Mouse (Mus musculus) neutrophil, adult 59 days (primary cell): Measurements from ENCODE around the gene Prps2. TPM values are rescaled to one million over a fixed set of nuclear protein-coding genes. Genes with fewer than 3 reads are reported as not detected.

Experiments
- total RNA-seq, 2 experiments: library from RNA; stranded (reverse); gene quantifications; 1 replicate in 1 of 2; 2 replicates in 1 of 2; pipeline ENCODE4 v1.2.4; 2023

The Prps2 gene
- total RNA-seq: 10 to 100 TPM; 10.4 to 11.6 TPM

DNA sequence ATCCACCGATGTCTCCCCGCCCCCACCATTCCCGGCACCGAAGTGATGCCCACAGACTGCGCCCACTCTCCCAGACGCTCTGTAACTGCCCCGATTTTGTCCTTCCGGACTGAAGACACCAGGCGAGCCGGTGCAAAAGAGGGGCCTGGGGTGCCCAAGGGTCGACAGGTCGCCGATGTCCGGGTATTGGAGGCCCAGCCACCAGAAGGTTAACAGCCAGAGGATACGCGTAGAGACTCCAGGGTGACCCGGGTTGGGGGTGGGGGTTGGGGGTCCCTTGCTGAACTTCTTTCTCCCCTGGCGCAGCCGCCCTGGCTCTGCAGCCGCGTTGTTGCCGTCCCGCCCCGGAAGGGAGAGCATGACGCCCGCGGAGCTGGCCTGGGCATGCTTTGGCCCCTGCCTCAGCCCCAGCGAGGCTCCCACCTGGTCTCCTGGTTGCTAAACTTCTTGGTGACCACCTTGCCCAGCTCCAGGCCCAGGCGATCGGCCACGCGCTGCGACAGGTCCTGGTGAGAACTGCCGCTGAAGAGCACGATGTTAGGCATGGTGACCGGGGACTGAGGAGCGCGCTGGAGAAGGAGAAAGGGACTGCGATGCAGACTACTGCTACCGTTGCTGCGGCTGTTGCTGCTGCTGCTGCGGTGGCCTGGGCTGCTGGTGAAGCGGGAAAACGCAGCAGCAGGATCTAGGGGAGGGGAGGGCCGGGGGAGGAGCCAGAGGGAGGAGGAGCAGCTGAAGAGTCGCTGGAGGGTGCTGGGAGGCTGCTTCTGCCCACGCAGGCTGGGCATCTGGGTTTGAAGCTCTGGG is at the start of gene Prps2:
Prps2 (minus strand) TSS at position 703 of the 807 bp plus-strand sequence.

DNA sequence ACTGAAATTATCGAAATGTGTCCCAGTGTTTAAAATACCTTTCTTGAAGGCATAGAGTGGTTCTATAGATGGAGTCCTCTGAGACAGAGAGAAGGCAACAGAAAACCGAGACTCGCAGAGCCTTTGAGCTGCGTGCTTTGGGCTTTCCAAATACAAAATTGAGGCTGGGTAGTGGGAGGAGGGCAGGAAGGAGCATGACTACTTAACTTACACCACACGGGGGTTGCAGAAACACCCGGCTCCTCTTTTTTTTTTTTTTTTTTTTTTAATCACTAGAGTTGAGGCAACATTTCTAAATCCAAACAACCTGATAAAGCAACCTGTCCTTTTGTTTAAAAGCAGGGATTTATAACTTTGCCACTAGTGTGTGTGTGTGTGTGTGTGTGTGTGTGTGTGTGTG is 52.1 kb downstream of the Prps2 start, which contains the start of gene Tlr7:
Tlr7 (minus strand) TSS at position 160 of the 400 bp plus-strand sequence.

Other genes with a start within 250 kb of the Prps2 start
- gene Tmsb4x, start 173.4 kb downstream of the Prps2 start, total RNA-seq: 1,000 to 10,000 TPM; 7,052 to 7,127 TPM
- 10 to 100 TPM; 43.5 to 47.3 TPM for gene Tlr8, start 118.4 kb downstream of the Prps2 start, total RNA-seq
- 10 to 100 TPM; 17.7 to 22.1 TPM for gene Tlr7, start 52.2 kb downstream of the Prps2 start, total RNA-seq